Mouse (Mus musculus) hindbrain, embryonic 14.5 days (tissue): Measurements from ENCODE around the gene Btbd19. TPM values are rescaled to one million over a fixed set of nuclear protein-coding genes. Genes with fewer than 3 reads are reported as not detected.

Source experiments
- ATAC-seq: fragments of 200-750 bp; cut with Nextera tagmentation; 2 replicates; pipeline ENCODE4 v1.8.0; 2017; ENCODE audit warnings: moderate number of reproducible peaks, mild to moderate bottlenecking, moderate TSS enrichment, moderate library complexity; ENCODE audit not compliant: low FRiP score
- DNase-seq: peaks from one replicate; pipeline ENCODE4 v3.0.0-alpha.2; 2015; ENCODE audit warnings: low spot score
- H3K27ac ChIP-seq: fragments of 300-500 bp; sonication (generic); 2 replicates; pipeline ENCODE4 v1.5.1; 2014; ENCODE audit warnings: mild to moderate bottlenecking, moderate library complexity
- H3K27me3 ChIP-seq: fragments of 300-500 bp; sonication (generic); 2 replicates; pipeline ENCODE4 v1.6.1; 2014; ENCODE audit warnings: mild to moderate bottlenecking, low read length, mixed read lengths; ENCODE audit not compliant: control insufficient read depth, insufficient read depth
- H3K36me3 ChIP-seq: fragments of 300-500 bp; sonication (generic); replicated peaks from 2 replicates; pipeline ENCODE4 v1.6.1; 2014; ENCODE audit not compliant: control insufficient read depth, insufficient read depth
- H3K4me1 ChIP-seq: fragments of 300-500 bp; sonication (generic); replicated peaks from 2 replicates; pipeline ENCODE4 v1.6.1; 2014; ENCODE audit warnings: antibody characterized with exemption, low read length, mixed read lengths; ENCODE audit not compliant: control insufficient read depth, insufficient read depth
- H3K4me2 ChIP-seq: fragments of 300-500 bp; sonication (generic); replicated peaks from 2 replicates; pipeline ENCODE4 v1.6.1; 2014; ENCODE audit warnings: mild to moderate bottlenecking, moderate library complexity
- H3K4me3 ChIP-seq: fragments of 300-500 bp; sonication (generic); replicated peaks from 2 replicates; pipeline ENCODE4 v1.5.1; 2014; ENCODE audit warnings: mild to moderate bottlenecking, low read length
- H3K9ac ChIP-seq: fragments of 300-500 bp; sonication (generic); 2 replicates; pipeline ENCODE4 v1.6.1; 2014
- H3K9me3 ChIP-seq: fragments of 300-500 bp; sonication (generic); 2 replicates; pipeline ENCODE4 v1.6.1; 2016; ENCODE audit warnings: low read length; ENCODE audit not compliant: control insufficient read depth
- WGBS: fragments of 180-500 bp; shearing (Covaris S2); extraction: QIAGEN DNeasy Blood & Tissue Kit; methylation state at CpG from one replicate; pipeline ENCODE4 v1.1.7; 2014; 5-methylcytosine and 5-hydroxymethylcytosine counted together
- polyA plus RNA-seq: library from polyadenylated mRNA; unstranded; fragments of >200 nt; fragmentation: Nextera tagmentation; extraction: Ambion mirVana; gene quantifications from 2 replicates; pipeline ENCODE4 v1.2.1, GENCODE M21; 2014

Gene Btbd19
- polyA plus RNA-seq, 1 experiment from 2014 or later, result 3.2 TPM

GRCm38 (mm10) chr4:117108524-117108849, 17.0 kb downstream of the Btbd19 start:
- Histone ChIP-seq H3K36me3 (peaks cover 47% of the 10 kb centered on the region), H3K4me1 (no peaks in the 10 kb centered on the region), H3K9me3 (no peaks in the 10 kb centered on the region), H3K27me3 (no peaks in the 10 kb centered on the region), H3K4me2 (no peak overlapping the region), H3K27ac (no peak overlapping the region), H3K9ac (no peak overlapping the region), H3K4me3 (no peak overlapping the region)
- DNase-seq (no peak), ATAC-seq (no peak)
- 96% methylated on average over 6 of the region's 6 CpGs for WGBS

- no peaks in the 10 kb centered on the region for H3K9me3 ChIP-seq
- DNase-seq, result no peak
- H3K4me2 ChIP-seq, result no peak overlapping the region
- H3K27me3 ChIP-seq, result no peaks in the 10 kb centered on the region
- no peak overlapping the region for H3K9ac ChIP-seq
- H3K27ac ChIP-seq, result no peak overlapping the region
- peaks cover 47% of the 10 kb centered on the region for H3K36me3 ChIP-seq
- ATAC-seq, result no peak
- 91% methylated on average over 17 of the region's 18 CpGs for WGBS
- H3K4me3 ChIP-seq, result no peak overlapping the region
- H3K4me1 ChIP-seq, result no peaks in the 10 kb centered on the region
Measured at GRCm38 (mm10) chr4:117107813-117108523, 17.6 kb downstream of the Btbd19 start.

- DNase-seq, result no peak
- no peak overlapping the region for H3K4me3 ChIP-seq
- H3K4me1 ChIP-seq, result no peaks in the 10 kb centered on the region
- no peaks in the 10 kb centered on the region for H3K9me3 ChIP-seq
- 45% methylated on average over 8 of the region's 10 CpGs for WGBS
- no peak for ATAC-seq
- no peak overlapping the region for H3K27ac ChIP-seq
- no peak overlapping the region for H3K4me2 ChIP-seq
- peaks cover 28% of the 10 kb centered on the region for H3K36me3 ChIP-seq
- H3K9ac ChIP-seq, result no peak overlapping the region
- H3K27me3 ChIP-seq, result no peaks in the 10 kb centered on the region
Measured at GRCm38 (mm10) chr4:117105127-117105526, 20.4 kb downstream of the Btbd19 start.

- 80% methylated on average over 10 of the region's 10 CpGs for WGBS
- no peak for ATAC-seq
- Histone ChIP-seq H3K27me3 (no peaks in the 10 kb centered on the region), H3K27ac (no peak overlapping the region), H3K4me1 (no peaks in the 10 kb centered on the region), H3K9me3 (no peaks in the 10 kb centered on the region), H3K4me2 (no peak overlapping the region), H3K36me3 (peaks cover 24% of the 10 kb centered on the region), H3K9ac (no peak overlapping the region), H3K4me3 (no peak overlapping the region)
- DNase-seq, result no peak
Measured at GRCm38 (mm10) chr4:117104672-117105071, 20.9 kb downstream of the Btbd19 start.

GRCm38 (mm10) chr4:117101218-117101617, 24.3 kb downstream of the Btbd19 start:
- no peak for DNase-seq
- WGBS, result 57% methylated on average over 7 of the region's 7 CpGs
- ATAC-seq, result no peak

GRCm38 (mm10) chr4:117100036-117100435, 25.5 kb downstream of the Btbd19 start:
- 65% methylated on average over 4 of the region's 4 CpGs for WGBS
- DNase-seq, result no peak
- H3K36me3 ChIP-seq, result peaks cover 6% of the 10 kb centered on the region; the same call in 1 of the 2 replicates
- ATAC-seq, result no peak
- no peak overlapping the region for H3K4me3 ChIP-seq
- H3K27ac ChIP-seq, result no peak overlapping the region
- H3K4me2 ChIP-seq, result no peak overlapping the region
- H3K9ac ChIP-seq, result no peak overlapping the region
- H3K9me3 ChIP-seq, result no peaks in the 10 kb centered on the region
- no peaks in the 10 kb centered on the region for H3K27me3 ChIP-seq
- H3K4me1 ChIP-seq, result peaks cover 23% of the 10 kb centered on the region

More at GRCm38 (mm10) chr4:117101218-117101617, 24.3 kb downstream of the Btbd19 start:
- no peak overlapping the region for H3K4me3 ChIP-seq
- H3K36me3 ChIP-seq, result peaks cover 8% of the 10 kb centered on the region; the same call in 1 of the 2 replicates
- H3K4me1 ChIP-seq, result peaks cover 16% of the 10 kb centered on the region
- H3K4me2 ChIP-seq, result no peak overlapping the region
- H3K9me3 ChIP-seq, result no peaks in the 10 kb centered on the region
- no peaks in the 10 kb centered on the region for H3K27me3 ChIP-seq
- no peak overlapping the region for H3K27ac ChIP-seq
- H3K9ac ChIP-seq, result no peak overlapping the region

- Histone ChIP-seq H3K4me3 (no peak overlapping the region), H3K36me3 (peaks cover 6% of the 10 kb centered on the region; the same call in 1 of the 2 replicates), H3K4me1 (peaks cover 23% of the 10 kb centered on the region), H3K9ac (no peak overlapping the region), H3K9me3 (no peaks in the 10 kb centered on the region), H3K27me3 (0 out of 2 replicates have a peak, but pooled peaks cover 3% of the 10 kb centered on the region), H3K27ac (no peak overlapping the region), H3K4me2 (peak overlapping the region; percentile 96; the same call in 1 of the 2 replicates)
- no peak for ATAC-seq
- no peak for DNase-seq
- WGBS, result 74% methylated on average over 2 of the region's 2 CpGs
Measured at GRCm38 (mm10) chr4:117098764-117099036, 26.8 kb downstream of the Btbd19 start.

- H3K4me2 ChIP-seq, result peak overlapping the region; percentile 96
- H3K9ac ChIP-seq, result 0 out of 2 replicates have a peak overlapping the region, but pooled peaks have one; percentile 88
- H3K36me3 ChIP-seq, result peaks cover 6% of the 10 kb centered on the region; the same call in 1 of the 2 replicates
- H3K27me3 ChIP-seq, result 0 out of 2 replicates have a peak, but pooled peaks cover 3% of the 10 kb centered on the region
- no peak for DNase-seq
- 58% methylated on average over 8 of the region's 8 CpGs for WGBS
- H3K4me1 ChIP-seq, result peaks cover 23% of the 10 kb centered on the region
- H3K27ac ChIP-seq, result no peak overlapping the region
- no peaks in the 10 kb centered on the region for H3K9me3 ChIP-seq
- ATAC-seq, result no peak
- H3K4me3 ChIP-seq, result no peak overlapping the region
Measured at GRCm38 (mm10) chr4:117097969-117098763, 27.4 kb downstream of the Btbd19 start.

- 13% methylated on average over 5 of the region's 5 CpGs for WGBS
- Histone ChIP-seq H3K9ac (peak overlapping the region; percentile 88), H3K36me3 (peaks cover 6% of the 10 kb centered on the region; the same call in 1 of the 2 replicates), H3K4me2 (peak overlapping the region; percentile 96), H3K27ac (no peak overlapping the region), H3K27me3 (0 out of 2 replicates have a peak, but pooled peaks cover 3% of the 10 kb centered on the region), H3K4me3 (peak overlapping the region; percentile 75), H3K4me1 (peaks cover 23% of the 10 kb centered on the region), H3K9me3 (no peaks in the 10 kb centered on the region)
- ATAC-seq (no peak), DNase-seq (no peak)
Measured at GRCm38 (mm10) chr4:117096666-117097065, 28.9 kb downstream of the Btbd19 start.
